Mouse (Mus musculus): ENCODE measurements around the gene Rhoh. TPM values are rescaled to one million over a fixed set of nuclear protein-coding genes. Genes with fewer than 3 reads are reported as not detected.

Rhoh gene
- polyA plus RNA-seq, 1 experiment from 2014 or later, result 5.1 TPM

GRCm38 (mm10) chr5:65882476-65883205, 21.6 kb downstream of the Rhoh start:
- Histone ChIP-seq H3K9me3 (ENCODE audit: low read length) (no peaks in the 10 kb centered on the region), H3K4me2 (ENCODE audit: low read depth, low read length) (no peak overlapping the region), H3K4me3 (ENCODE audit: low read depth, low read length) (no peak overlapping the region), H3K9ac (replicated peaks) (no peak overlapping the region), H3K27me3 (ENCODE audit: insufficient read depth, low read length) (no peaks in the 10 kb centered on the region), H3K4me1 (ENCODE audit: insufficient read depth) (peaks cover 5% of the 10 kb centered on the region), H3K27ac (ENCODE audit: low read depth) (no peak overlapping the region), H3K36me3 (replicated peaks; ENCODE audit: insufficient read depth, low read length) (no peaks in the 10 kb centered on the region)
- 66% methylated on average over 10 of the region's 10 CpGs for WGBS (ENCODE audit: insufficient replicate concordance)
- ATAC-seq (no peak), DNase-seq (no peak)
- TF ChIP-seq CTCF (IDR thresholded peaks at IDR 0.05; ENCODE audit: low read depth), result no peak
- no peak for TF ChIP-seq EP300 (IDR thresholded peaks at IDR 0.05; ENCODE audit: low read depth)

DNA sequence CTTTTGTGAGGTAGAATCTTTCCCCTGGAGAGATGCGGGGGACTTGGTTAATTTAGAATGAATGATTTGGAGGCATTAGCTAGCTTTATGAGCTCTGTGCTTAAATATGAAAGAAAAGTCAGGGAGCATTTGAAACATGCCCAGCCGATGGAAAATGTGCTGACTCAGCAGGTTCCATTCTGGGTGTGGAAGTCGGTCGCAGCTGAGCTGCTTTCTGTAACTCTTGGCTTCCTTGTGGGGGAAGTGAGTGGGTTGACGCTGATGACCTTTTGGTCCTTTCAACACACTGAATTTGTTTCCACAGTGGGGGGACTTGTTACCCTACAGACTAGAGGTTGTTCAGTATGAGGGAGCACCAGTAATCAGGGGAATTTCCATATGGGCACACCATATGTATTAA, 22.3 kb downstream of the Rhoh start:
- Histone ChIP-seq H3K27me3 (ENCODE audit: insufficient read depth, low read length) (no peaks in the 10 kb centered on the region), H3K4me1 (ENCODE audit: insufficient read depth) (peaks cover 5% of the 10 kb centered on the region), H3K9me3 (ENCODE audit: low read length) (no peaks in the 10 kb centered on the region), H3K4me2 (ENCODE audit: low read depth, low read length) (no peak overlapping the region), H3K9ac (replicated peaks) (no peak overlapping the region), H3K27ac (ENCODE audit: low read depth) (no peak overlapping the region), H3K36me3 (replicated peaks; ENCODE audit: insufficient read depth, low read length) (no peaks in the 10 kb centered on the region), H3K4me3 (ENCODE audit: low read depth, low read length) (no peak overlapping the region)
- 38% methylated on average over 5 of the region's 5 CpGs for WGBS (ENCODE audit: insufficient replicate concordance)
- TF ChIP-seq CTCF (IDR thresholded peaks at IDR 0.05; ENCODE audit: low read depth) (no peak), EP300 (IDR thresholded peaks at IDR 0.05; ENCODE audit: low read depth) (no peak)
- no peak for ATAC-seq
- DNase-seq, result no peak

DNA sequence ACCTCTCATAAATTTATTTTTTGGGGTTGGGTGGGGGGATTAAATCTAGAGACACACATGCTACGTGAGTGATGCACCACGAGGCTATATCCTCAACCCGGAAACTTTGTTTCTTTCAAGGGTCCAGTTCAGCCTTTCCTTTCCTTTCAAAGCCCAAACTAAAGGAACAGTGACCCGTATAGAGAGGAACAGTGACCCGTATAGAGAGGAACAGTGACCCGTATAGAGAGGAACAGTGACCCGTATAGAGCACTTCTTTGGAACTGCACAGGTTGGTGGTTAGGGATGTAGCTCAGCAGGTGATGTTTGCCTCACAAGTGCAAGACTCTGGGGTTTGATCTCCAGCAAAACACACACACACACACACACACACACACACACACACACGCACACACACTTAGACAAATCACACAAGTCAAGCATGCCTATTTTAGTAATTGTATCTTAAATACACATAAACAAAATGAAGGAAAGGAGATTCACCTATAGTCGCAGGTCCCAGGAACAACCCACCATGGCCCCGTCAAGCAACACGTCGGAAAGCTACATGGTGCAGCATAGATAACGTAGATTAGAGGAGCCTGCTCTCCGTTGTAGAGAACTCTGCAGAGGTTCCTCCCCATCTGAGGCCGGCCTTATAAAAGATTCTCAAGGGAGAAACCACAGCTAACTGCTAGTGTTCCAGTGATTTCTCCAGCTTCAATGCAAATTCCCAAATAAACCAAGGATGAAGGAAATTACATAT, 24.9 kb downstream of the Rhoh start:
- no peak overlapping the region for H3K27ac ChIP-seq (ENCODE audit: low read depth)
- H3K4me1 ChIP-seq (ENCODE audit: insufficient read depth), result peaks cover 12% of the 10 kb centered on the region
- H3K4me2 ChIP-seq (ENCODE audit: low read depth, low read length), result no peak overlapping the region
- no peak for TF ChIP-seq CTCF (IDR thresholded peaks at IDR 0.05; ENCODE audit: low read depth)
- TF ChIP-seq EP300 (IDR thresholded peaks at IDR 0.05; ENCODE audit: low read depth), result no peak
- WGBS (ENCODE audit: insufficient replicate concordance), result 70% methylated on average over 15 of the region's 15 CpGs
- H3K36me3 ChIP-seq (replicated peaks; ENCODE audit: insufficient read depth, low read length), result no peaks in the 10 kb centered on the region
- no peak overlapping the region for H3K9ac ChIP-seq (replicated peaks)
- ATAC-seq, result no peak
- no peaks in the 10 kb centered on the region for H3K9me3 ChIP-seq (ENCODE audit: low read length)
- H3K4me3 ChIP-seq (ENCODE audit: low read depth, low read length), result no peak overlapping the region
- no peaks in the 10 kb centered on the region for H3K27me3 ChIP-seq (ENCODE audit: insufficient read depth, low read length)
- no peak for DNase-seq

DNA sequence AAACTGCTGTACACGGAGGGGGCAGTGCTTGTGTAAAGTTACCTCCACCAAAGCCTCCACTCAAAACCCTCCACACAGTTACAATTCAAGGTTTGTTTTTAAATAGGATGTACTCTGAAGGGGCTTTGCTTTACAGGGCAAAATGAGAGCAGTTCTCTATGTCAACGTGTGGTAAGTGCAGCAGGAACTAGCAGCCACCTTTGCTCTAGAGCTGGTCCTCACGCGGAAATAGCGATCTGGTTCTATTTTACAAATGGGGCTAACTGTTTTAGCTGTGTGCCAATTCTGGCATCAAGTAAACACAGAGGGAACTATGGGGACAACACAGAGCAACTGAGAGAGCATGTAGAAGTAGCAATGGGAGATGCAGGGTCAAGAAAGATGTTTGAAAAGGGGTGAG, 27.1 kb downstream of the Rhoh start:
- Histone ChIP-seq H3K27ac (ENCODE audit: low read depth) (no peak overlapping the region), H3K4me3 (ENCODE audit: low read depth, low read length) (no peak overlapping the region), H3K9me3 (ENCODE audit: low read length) (no peaks in the 10 kb centered on the region), H3K4me2 (ENCODE audit: low read depth, low read length) (no peak overlapping the region), H3K27me3 (ENCODE audit: insufficient read depth, low read length) (no peaks in the 10 kb centered on the region), H3K4me1 (ENCODE audit: insufficient read depth) (peaks cover 7% of the 10 kb centered on the region), H3K9ac (replicated peaks) (no peak overlapping the region), H3K36me3 (replicated peaks; ENCODE audit: insufficient read depth, low read length) (no peaks in the 10 kb centered on the region; the same call in 1 of the 2 replicates)
- ATAC-seq (no peak), DNase-seq (no peak)
- TF ChIP-seq EP300 (IDR thresholded peaks at IDR 0.05; ENCODE audit: low read depth) (no peak), CTCF (IDR thresholded peaks at IDR 0.05; ENCODE audit: low read depth) (no peak)
- 73% methylated on average over 5 of the region's 5 CpGs for WGBS (ENCODE audit: insufficient replicate concordance)

DNA sequence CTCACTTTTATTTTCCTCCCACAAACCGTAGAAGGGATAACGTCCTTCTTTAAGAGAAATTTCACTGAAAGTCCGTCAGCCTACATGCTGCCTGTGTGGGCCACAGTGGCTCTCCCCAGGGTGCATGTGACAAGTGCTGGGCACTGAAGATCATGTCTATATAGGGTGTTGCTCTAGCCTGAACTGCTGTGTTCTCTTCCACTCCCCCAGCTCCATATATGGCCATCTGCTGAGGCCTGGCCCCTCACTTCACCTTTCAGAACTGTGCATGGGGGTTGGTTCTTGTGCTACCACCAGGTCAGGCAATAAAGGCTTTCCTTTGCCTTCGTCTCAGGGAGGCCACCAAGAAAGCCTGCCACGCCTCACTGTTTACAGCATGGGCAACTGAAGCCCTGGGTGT, 28.0 kb downstream of the Rhoh start:
- TF ChIP-seq CTCF (IDR thresholded peaks at IDR 0.05; ENCODE audit: low read depth) (no peak), EP300 (IDR thresholded peaks at IDR 0.05; ENCODE audit: low read depth) (no peak)

GRCm38 (mm10) chr5:65891251-65891826, 30.3 kb downstream of the Rhoh start:
- Histone ChIP-seq H3K9ac (replicated peaks) (no peak overlapping the region), H3K4me1 (ENCODE audit: insufficient read depth) (peaks cover 7% of the 10 kb centered on the region; the same call in 1 of the 2 replicates), H3K27me3 (ENCODE audit: insufficient read depth, low read length) (no peaks in the 10 kb centered on the region), H3K4me3 (ENCODE audit: low read depth, low read length) (no peak overlapping the region), H3K36me3 (replicated peaks; ENCODE audit: insufficient read depth, low read length) (no peaks in the 10 kb centered on the region; the same call in 1 of the 2 replicates), H3K9me3 (ENCODE audit: low read length) (no peaks in the 10 kb centered on the region), H3K27ac (ENCODE audit: low read depth) (no peak overlapping the region), H3K4me2 (ENCODE audit: low read depth, low read length) (no peak overlapping the region)
- no peak for TF ChIP-seq CTCF (IDR thresholded peaks at IDR 0.05; ENCODE audit: low read depth)
- no peak for TF ChIP-seq EP300 (IDR thresholded peaks at IDR 0.05; ENCODE audit: low read depth)
- ATAC-seq, result no peak
- DNase-seq, result no peak
- WGBS (ENCODE audit: insufficient replicate concordance), result 77% methylated on average over 14 of the region's 14 CpGs

More for the DNA sequence above, 28.0 kb downstream of the Rhoh start:
- Histone ChIP-seq H3K4me2 (ENCODE audit: low read depth, low read length) (no peak overlapping the region), H3K4me1 (ENCODE audit: insufficient read depth) (peaks cover 7% of the 10 kb centered on the region; the same call in 1 of the 2 replicates), H3K4me3 (ENCODE audit: low read depth, low read length) (no peak overlapping the region), H3K9ac (replicated peaks) (no peak overlapping the region), H3K27ac (ENCODE audit: low read depth) (no peak overlapping the region), H3K36me3 (replicated peaks; ENCODE audit: insufficient read depth, low read length) (no peaks in the 10 kb centered on the region; the same call in 1 of the 2 replicates), H3K27me3 (ENCODE audit: insufficient read depth, low read length) (no peaks in the 10 kb centered on the region), H3K9me3 (ENCODE audit: low read length) (no peaks in the 10 kb centered on the region)
- DNase-seq (no peak), ATAC-seq (no peak)
- 59% methylated on average over 5 of the region's 5 CpGs for WGBS (ENCODE audit: insufficient replicate concordance)

All from liver, postnatal 0 days (tissue).